Mouse (Mus musculus): ENCODE data around the gene Wdr47.

DNA sequence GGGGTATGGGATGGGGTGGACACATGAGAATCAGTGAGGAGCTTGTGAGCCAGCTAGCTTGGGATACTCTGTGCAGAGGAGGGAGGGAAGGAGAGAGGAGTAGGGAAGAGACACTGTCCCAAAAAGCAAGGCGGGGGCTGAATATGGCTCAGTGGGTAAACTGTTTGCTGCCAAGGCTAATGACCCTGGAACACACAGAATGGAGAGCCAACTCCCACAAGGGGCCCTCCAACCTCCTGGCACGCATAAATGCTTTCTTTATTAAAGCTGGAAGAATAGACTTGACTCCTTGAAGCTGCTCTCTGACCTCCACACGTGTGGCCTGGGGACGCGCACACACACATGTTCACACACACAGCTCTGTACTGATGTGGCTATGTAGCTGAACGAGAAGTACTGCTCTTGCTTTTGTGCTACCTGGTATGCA is 97.9 kb downstream of the Wdr47 start:
- TF ChIP-seq GATA1 (IDR thresholded peaks at IDR 0.05; ENCODE audit: low read length) (no peak), TAL1 (IDR thresholded peaks at IDR 0.05; ENCODE audit: low read length) (no peak)

All from erythroblast, embryonic 14.5 days (primary cell).